Mouse (Mus musculus): ENCODE results near the gene Clstn1. TPM values are rescaled to one million over a fixed set of nuclear protein-coding genes. Genes with fewer than 3 reads are reported as not detected.

The Clstn1 gene
- polyA plus RNA-seq, 1 experiment from 2014 or later = 45.7 TPM

DNA sequence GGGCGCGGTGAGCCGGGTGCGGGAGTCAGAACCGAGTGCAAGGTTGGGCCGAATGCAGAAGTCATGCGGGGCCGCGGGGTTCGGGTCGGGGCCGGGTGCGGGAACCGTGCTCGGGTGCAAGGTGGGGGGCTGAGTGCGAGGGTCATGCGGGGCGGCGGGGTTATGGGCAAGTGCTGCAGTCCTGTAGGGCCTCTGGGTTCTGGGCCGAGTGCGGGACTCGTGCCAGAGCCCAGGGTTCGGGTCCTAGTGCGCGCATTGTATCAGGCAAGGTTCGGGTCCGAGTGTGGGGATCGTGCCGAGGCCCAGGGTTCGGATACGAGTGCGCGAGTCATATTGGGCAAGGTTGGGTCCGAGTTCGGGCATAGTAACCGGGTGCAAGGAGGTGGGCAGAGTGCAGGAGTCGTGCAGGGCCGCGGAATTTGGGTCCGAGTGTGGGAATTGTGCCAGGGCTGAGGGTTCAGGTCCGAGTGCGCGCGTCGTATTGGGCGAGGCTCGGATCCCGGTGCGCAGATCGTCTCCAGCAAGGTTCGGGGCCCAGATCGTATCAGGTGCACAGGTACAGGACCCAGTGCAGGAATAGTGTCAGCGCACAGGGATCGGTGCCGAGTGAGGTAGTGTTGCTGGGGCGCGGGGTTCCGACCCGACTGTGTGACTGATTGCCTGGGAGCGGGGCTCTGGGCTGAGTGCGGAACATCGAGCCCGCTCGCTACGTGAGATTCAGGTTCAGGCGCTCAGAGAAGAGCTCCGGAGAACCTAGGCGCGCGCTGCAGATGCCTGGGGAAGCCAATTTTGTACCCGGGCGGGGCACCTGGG lies 721 bp downstream of the Clstn1 start:
- no peaks in the 10 kb centered on the region for H3K36me3 ChIP-seq (ENCODE audit: insufficient read depth)
- 0 out of 2 replicates have a peak, but pooled peaks cover 3% of the 10 kb centered on the region for H3K9me3 ChIP-seq (ENCODE audit: low read depth, low read length)
- H3K27ac ChIP-seq (ENCODE audit: low read depth) = no peak overlapping the region
- peak overlapping the region; percentile 90 for H3K4me3 ChIP-seq (ENCODE audit: low read depth, low read length)
- H3K4me2 ChIP-seq = peak overlapping the region; percentile 99
- WGBS = 1% methylated on average over 72 of the region's 72 CpGs
- H3K9ac ChIP-seq = peak overlapping the region; percentile 85
- ATAC-seq (ENCODE audit: insufficient read depth) (peak; percentile 44; the same call in 1 of the 2 replicates), DNase-seq (peak; percentile 47)
- no peak for TF ChIP-seq CTCF (IDR thresholded peaks at IDR 0.05; ENCODE audit: low read depth)
- peaks cover 26% of the 10 kb centered on the region; the same call in 1 of the 2 replicates for H3K27me3 ChIP-seq (ENCODE audit: insufficient read depth, low read length)
- 0 out of 2 replicates have a peak, but pooled peaks cover 5% of the 10 kb centered on the region for H3K4me1 ChIP-seq (ENCODE audit: insufficient read depth)

DNA sequence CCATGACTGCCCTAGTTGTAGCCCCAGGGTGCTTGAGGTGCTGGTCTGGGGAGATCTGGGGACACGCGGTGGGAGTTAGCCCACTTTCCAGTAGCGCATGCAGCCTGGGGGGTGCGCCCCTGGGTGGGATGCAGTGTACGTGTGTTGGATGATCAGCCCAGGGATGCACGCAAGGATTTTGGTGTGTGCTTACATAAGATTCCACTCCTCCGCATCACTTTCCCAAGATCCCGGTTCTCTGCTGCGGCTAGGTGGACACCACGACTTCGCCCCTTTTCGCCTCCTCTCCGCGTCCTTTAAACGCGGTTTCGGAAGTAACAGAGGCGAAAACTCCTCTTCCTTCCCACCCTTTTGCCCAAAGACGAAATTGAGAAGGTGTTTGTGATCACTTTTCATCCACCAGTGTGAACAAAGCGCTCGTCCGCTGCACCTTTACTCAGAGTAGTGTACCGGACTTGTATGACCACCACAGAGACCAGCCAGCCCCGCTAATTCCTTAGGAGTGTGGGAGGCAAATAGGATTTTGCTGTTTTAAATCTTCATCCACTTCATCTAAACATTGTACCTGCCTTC lies 1.4 kb downstream of the Clstn1 start:
- TF ChIP-seq CTCF (IDR thresholded peaks at IDR 0.05; ENCODE audit: low read depth) = no peak
- 0 out of 2 replicates have a peak, but pooled peaks cover 3% of the 10 kb centered on the region for H3K9me3 ChIP-seq (ENCODE audit: low read depth, low read length)
- no peak overlapping the region for H3K27ac ChIP-seq (ENCODE audit: low read depth)
- peaks cover 26% of the 10 kb centered on the region; the same call in 1 of the 2 replicates for H3K27me3 ChIP-seq (ENCODE audit: insufficient read depth, low read length)
- peak; percentile 48; the same call in 1 of the 2 replicates for ATAC-seq (ENCODE audit: insufficient read depth)
- H3K4me2 ChIP-seq = peak overlapping the region; percentile 99
- 5% methylated on average over 24 of the region's 24 CpGs for WGBS
- 0 out of 2 replicates have a peak, but pooled peaks cover 5% of the 10 kb centered on the region for H3K4me1 ChIP-seq (ENCODE audit: insufficient read depth)
- peak overlapping the region; percentile 90 for H3K4me3 ChIP-seq (ENCODE audit: low read depth, low read length)
- peak; percentile 35 for DNase-seq
- peak overlapping the region; percentile 85 for H3K9ac ChIP-seq
- no peaks in the 10 kb centered on the region for H3K36me3 ChIP-seq (ENCODE audit: insufficient read depth)

DNA sequence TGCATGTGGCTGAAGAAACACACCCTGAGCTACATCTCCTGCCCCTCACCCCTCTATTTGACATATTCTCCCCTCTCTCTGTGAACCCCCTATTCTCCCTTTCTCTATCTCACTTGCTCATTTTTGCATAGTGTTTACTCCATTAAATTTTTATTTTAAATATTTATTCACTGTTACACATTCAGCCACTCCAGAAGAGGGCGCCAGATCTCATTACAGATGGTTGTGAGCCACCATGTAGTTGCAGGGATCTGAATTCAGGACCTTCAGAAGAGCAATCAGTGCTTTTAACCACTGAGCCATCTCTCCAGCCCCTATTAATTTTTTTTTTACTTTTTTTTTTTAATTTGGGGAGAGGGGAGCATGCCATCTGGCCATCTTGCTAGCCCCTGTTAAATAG lies 3.9 kb downstream of the Clstn1 start:
- Histone ChIP-seq H3K27ac (ENCODE audit: low read depth) (no peak overlapping the region), H3K9me3 (ENCODE audit: low read depth, low read length) (0 out of 2 replicates have a peak, but pooled peaks cover 3% of the 10 kb centered on the region), H3K4me1 (ENCODE audit: insufficient read depth) (0 out of 2 replicates have a peak, but pooled peaks cover 5% of the 10 kb centered on the region), H3K36me3 (ENCODE audit: insufficient read depth) (no peaks in the 10 kb centered on the region), H3K4me3 (ENCODE audit: low read depth, low read length) (no peak overlapping the region), H3K4me2 (no peak overlapping the region), H3K27me3 (ENCODE audit: insufficient read depth, low read length) (peaks cover 20% of the 10 kb centered on the region; the same call in 1 of the 2 replicates), H3K9ac (no peak overlapping the region)
- no peak for ATAC-seq (ENCODE audit: insufficient read depth)
- no peak for TF ChIP-seq CTCF (IDR thresholded peaks at IDR 0.05; ENCODE audit: low read depth)
- WGBS = 70% methylated on average over 1 of the region's 1 CpGs
- no peak for DNase-seq

DNA sequence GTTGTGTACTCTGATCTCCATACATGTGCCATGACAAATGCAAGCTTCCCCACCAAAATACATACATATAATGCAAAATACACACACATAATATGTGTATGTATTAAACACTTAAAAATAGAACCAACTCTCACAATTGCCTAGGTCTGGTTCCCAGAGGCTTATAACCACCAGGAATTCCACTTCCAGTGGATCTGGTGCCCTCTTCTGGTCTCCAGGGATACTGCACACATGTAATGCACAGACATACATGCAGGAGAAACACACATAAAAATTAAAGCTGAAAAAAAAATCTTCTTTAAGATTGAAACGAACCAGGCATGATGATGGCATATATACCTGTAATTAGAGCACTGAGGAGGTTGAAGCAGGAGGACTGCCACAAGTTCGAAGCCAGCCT lies 5.2 kb downstream of the Clstn1 start:
- Histone ChIP-seq H3K9ac (no peak overlapping the region), H3K4me3 (ENCODE audit: low read depth, low read length) (no peak overlapping the region), H3K27me3 (ENCODE audit: insufficient read depth, low read length) (peaks cover 20% of the 10 kb centered on the region; the same call in 1 of the 2 replicates), H3K9me3 (ENCODE audit: low read depth, low read length) (0 out of 2 replicates have a peak, but pooled peaks cover 3% of the 10 kb centered on the region), H3K27ac (ENCODE audit: low read depth) (no peak overlapping the region), H3K4me2 (no peak overlapping the region), H3K4me1 (ENCODE audit: insufficient read depth) (0 out of 2 replicates have a peak, but pooled peaks cover 5% of the 10 kb centered on the region), H3K36me3 (ENCODE audit: insufficient read depth) (no peaks in the 10 kb centered on the region)
- no peak for ATAC-seq (ENCODE audit: insufficient read depth)
- 85% methylated on average over 2 of the region's 2 CpGs for WGBS
- DNase-seq = peak; percentile 50
- peak; percentile 54 for TF ChIP-seq CTCF (IDR thresholded peaks at IDR 0.05; ENCODE audit: low read depth)

DNA sequence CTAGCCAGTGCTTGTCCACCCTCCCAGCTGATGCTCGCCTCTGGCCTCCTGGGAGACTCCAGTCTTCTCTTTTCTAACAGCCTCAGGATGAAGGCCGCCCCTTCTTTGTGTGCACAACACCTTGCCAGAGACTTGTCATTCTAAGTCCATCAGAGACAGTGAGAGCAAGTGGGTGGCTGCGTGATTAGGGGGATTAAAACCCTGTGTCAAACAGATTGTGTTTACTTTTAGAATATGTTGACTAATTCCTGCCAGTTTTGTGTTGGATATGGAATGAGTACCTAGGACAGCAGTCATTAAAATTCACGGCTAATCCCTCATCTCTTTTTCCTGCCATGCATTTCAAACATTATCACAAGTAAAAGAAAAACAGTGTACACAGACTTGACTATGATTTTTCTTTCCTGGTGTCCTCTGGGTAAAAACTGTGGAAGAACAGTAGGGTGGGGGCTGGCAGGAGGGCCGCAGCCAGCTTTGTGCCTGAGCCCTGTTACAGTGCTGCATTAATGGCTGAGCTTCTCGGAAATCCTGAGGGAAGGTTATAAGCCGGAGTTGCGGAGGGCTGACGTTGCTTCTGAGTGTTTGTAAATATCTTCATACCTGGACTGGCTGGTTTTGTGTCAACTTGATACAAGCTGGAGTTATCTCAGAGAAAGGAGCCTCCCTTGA lies 8.8 kb downstream of the Clstn1 start:
- Histone ChIP-seq H3K27me3 (ENCODE audit: insufficient read depth, low read length) (no peaks in the 10 kb centered on the region), H3K4me2 (no peak overlapping the region), H3K4me1 (ENCODE audit: insufficient read depth) (no peaks in the 10 kb centered on the region), H3K9ac (no peak overlapping the region), H3K9me3 (ENCODE audit: low read depth, low read length) (0 out of 2 replicates have a peak, but pooled peaks cover 3% of the 10 kb centered on the region), H3K4me3 (ENCODE audit: low read depth, low read length) (no peak overlapping the region), H3K36me3 (ENCODE audit: insufficient read depth) (no peaks in the 10 kb centered on the region), H3K27ac (ENCODE audit: low read depth) (no peak overlapping the region)
- 72% methylated on average over 9 of the region's 9 CpGs for WGBS
- ATAC-seq (ENCODE audit: insufficient read depth) = no peak
- TF ChIP-seq CTCF (IDR thresholded peaks at IDR 0.05; ENCODE audit: low read depth) = no peak
- no peak for DNase-seq

DNA sequence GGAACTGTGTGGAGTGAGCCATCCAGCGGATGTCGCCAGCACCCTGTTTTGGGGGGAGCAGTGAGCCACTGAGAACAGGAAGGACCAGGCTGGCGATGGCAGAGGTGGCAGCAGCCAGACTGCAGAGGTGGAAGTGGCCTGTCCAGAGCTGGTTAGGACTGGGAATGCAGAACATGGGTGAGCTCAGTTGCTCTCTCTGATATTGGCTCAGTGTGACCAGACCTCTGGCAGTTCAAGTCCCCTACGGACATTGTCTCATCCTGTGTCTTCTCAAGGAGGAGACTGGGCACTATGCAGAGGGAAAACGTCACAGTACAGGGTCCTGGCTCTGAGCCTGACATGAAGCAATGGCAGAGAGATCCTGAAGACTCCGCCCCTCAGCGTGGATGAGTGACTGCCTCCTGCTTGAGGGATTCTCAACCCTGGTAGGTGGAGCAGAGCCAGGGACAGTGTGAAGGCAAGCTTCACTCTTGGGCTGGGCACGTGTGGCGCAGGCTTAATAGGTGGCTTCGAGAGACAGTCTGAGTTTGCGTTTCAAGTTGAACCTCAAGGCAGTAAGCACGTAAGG lies 11.5 kb downstream of the Clstn1 start:
- Histone ChIP-seq H3K4me1 (ENCODE audit: insufficient read depth) (peaks cover 3% of the 10 kb centered on the region; the same call in 1 of the 2 replicates), H3K4me3 (ENCODE audit: low read depth, low read length) (no peak overlapping the region), H3K36me3 (ENCODE audit: insufficient read depth) (no peaks in the 10 kb centered on the region), H3K9me3 (ENCODE audit: low read depth, low read length) (no peaks in the 10 kb centered on the region), H3K9ac (no peak overlapping the region), H3K27ac (ENCODE audit: low read depth) (no peak overlapping the region), H3K4me2 (no peak overlapping the region), H3K27me3 (ENCODE audit: insufficient read depth, low read length) (no peaks in the 10 kb centered on the region)
- 73% methylated on average over 12 of the region's 12 CpGs for WGBS
- TF ChIP-seq CTCF (IDR thresholded peaks at IDR 0.05; ENCODE audit: low read depth) = no peak
- ATAC-seq (ENCODE audit: insufficient read depth) (no peak), DNase-seq (peak; percentile 20)
